ENCODE assay signal across 21 mouse cellular contexts in the genomic region with DNA sequence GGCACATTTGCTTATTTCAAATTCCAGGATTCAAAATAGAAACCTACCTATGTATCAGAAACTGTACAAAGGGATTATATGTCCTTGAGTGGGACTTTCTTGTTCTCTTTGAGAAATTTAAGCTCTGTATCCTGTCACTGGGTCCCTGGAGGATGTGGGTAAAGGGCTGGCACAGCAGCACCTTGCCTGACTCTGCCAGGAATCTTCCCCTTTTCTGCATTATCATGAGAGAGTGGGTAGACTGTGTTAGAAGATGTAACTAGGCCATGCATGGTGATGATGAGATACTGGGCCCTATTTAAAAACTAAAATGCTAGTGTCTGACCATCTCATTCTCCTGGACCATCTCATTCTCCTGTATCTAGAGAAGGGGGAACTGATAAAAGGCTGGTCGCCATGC.
DNase-seq lines count a peak whose midpoint lies in the region; ATAC-seq and TF ChIP-seq lines count a peak whose summit lies in the region.
"Had no signal": no experiment of that assay in that cellular context is flagged by ENCODE, and none has a peak within 500 bp of the region (broad histone marks: within the 10 kb centered on the region; RNA-seq: fewer than 3 reads in every experiment).

No protein-coding gene starts in this region.

- WGBS in heart, embryonic 11.5 days (ENCODE audit: insufficient replicate concordance), result 88% methylated on average over 1 of the region's 1 CpGs
- WGBS in lung, embryonic 14.5 days, result 86% methylated on average over 1 of the region's 1 CpGs

- peak; percentile 55 for DNase-seq in heart, adult 11 months
- no peak for DNase-seq in lung, embryonic 14.5 days
- no peak for DNase-seq in lung, postnatal 25 days (ENCODE audit: low spot score)
- peak; percentile 29 for DNase-seq in induced T-regulatory cell, adult 2 months (ENCODE audit: low read depth)
- DNase-seq in urinary bladder, postnatal 14 days (ENCODE audit: low spot score), result no peak
- DNase-seq in cerebellum, adult 8-10 months, result no peak
- DNase-seq: adrenal gland, postnatal 25 days; cerebellum, adult 9-11 months; gastrocnemius, postnatal 10 days; heart, adult 18-20 months; kidney, adult 2 months; left cerebral cortex, postnatal 4 days; lung, adult 18-20 months had no signal

- no peak for ATAC-seq in heart, embryonic 11.5 days (replicated peaks; ENCODE audit: insufficient number of reproducible peaks, low FRiP score, low TSS enrichment)
- no peak for ATAC-seq in lung, embryonic 14.5 days (ENCODE audit: insufficient read depth)
- ATAC-seq in common myeloid progenitor, adult 5-6 weeks (replicated peaks; ENCODE audit: low read depth, poor library complexity, severe bottlenecking), result 0 out of 2 replicates have a peak, but pooled peaks have one; percentile 39

- H3K27me3 ChIP-seq in heart, embryonic 11.5 days (ENCODE audit: control insufficient read depth, insufficient read depth, low read length), result no peaks in the 10 kb centered on the region
- H3K27me3 ChIP-seq in lung, embryonic 14.5 days (ENCODE audit: insufficient read depth, low read length), result no peaks in the 10 kb centered on the region
- H3K27me3 ChIP-seq: forebrain, embryonic 13.5 days; neural tube, embryonic 12.5 days had no signal

- no peak overlapping the region for H3K4me3 ChIP-seq in heart, embryonic 11.5 days (ENCODE audit: low read depth, low read length)
- no peak overlapping the region for H3K4me3 ChIP-seq in lung, embryonic 14.5 days (ENCODE audit: low read depth, low read length)
- H3K4me3 ChIP-seq: erythroblast, embryonic 14.5 days; forebrain, embryonic 13.5 days; midbrain, embryonic 12.5 days; neural tube, embryonic 12.5 days had no signal

- peaks cover 24% of the 10 kb centered on the region for H3K4me1 ChIP-seq in heart, embryonic 11.5 days (ENCODE audit: control insufficient read depth, insufficient read depth, low read length)
- H3K4me1 ChIP-seq in lung, embryonic 14.5 days (ENCODE audit: insufficient read depth), result peaks cover 26% of the 10 kb centered on the region

- no peaks in the 10 kb centered on the region for H3K36me3 ChIP-seq in heart, embryonic 11.5 days (ENCODE audit: control insufficient read depth, insufficient read depth, low read length)
- H3K36me3 ChIP-seq in lung, embryonic 14.5 days (ENCODE audit: insufficient read depth), result no peaks in the 10 kb centered on the region
- H3K36me3 ChIP-seq: midbrain, embryonic 12.5 days; neural tube, embryonic 12.5 days had no signal

- H3K27ac ChIP-seq in heart, embryonic 11.5 days (ENCODE audit: low read depth, low read length), result no peak overlapping the region
- H3K27ac ChIP-seq in lung, embryonic 14.5 days (ENCODE audit: low read depth), result peak overlapping the region; percentile 1; the same call in 1 of the 2 replicates
- H3K27ac ChIP-seq: forebrain, embryonic 13.5 days; kidney, postnatal 0 days; midbrain, embryonic 12.5 days; neural tube, embryonic 12.5 days had no signal

- H3K4me2 ChIP-seq in heart, embryonic 11.5 days, result no peak overlapping the region
- H3K4me2 ChIP-seq in lung, embryonic 14.5 days, result no peak overlapping the region
- H3K4me2 ChIP-seq: forebrain, embryonic 13.5 days; liver, embryonic 11.5 days; neural tube, embryonic 12.5 days had no signal

- H3K9ac ChIP-seq in heart, embryonic 11.5 days (ENCODE audit: low read depth, low read length), result no peak overlapping the region
- H3K9ac ChIP-seq in lung, embryonic 14.5 days, result no peak overlapping the region
- H3K9ac ChIP-seq: forebrain, embryonic 13.5 days; midbrain, embryonic 12.5 days; neural tube, embryonic 12.5 days had no signal

- no peaks in the 10 kb centered on the region for H3K9me3 ChIP-seq in heart, embryonic 11.5 days (replicated peaks; ENCODE audit: control insufficient read depth, low read length)
- H3K9me3 ChIP-seq in lung, embryonic 14.5 days (ENCODE audit: low read depth, low read length), result no peaks in the 10 kb centered on the region
- H3K9me3 ChIP-seq: forebrain, embryonic 13.5 days; midbrain, embryonic 12.5 days; neural tube, embryonic 12.5 days had no signal

- TF ChIP-seq CTCF in lung, embryonic 14.5 days (IDR thresholded peaks at IDR 0.05; ENCODE audit: low read depth), result no peak

Comparison
In these comparisons a context has a peak if more than half of its experiments do, and no peak if none do; other contexts are left out.
1. DNase-seq: peak in heart, adult 11 months (single experiment) and induced T-regulatory cell, adult 2 months (single experiment); none in lung, embryonic 14.5 days (single experiment), lung, postnatal 25 days (single experiment), urinary bladder, postnatal 14 days (single experiment) and cerebellum, adult 8-10 months (single experiment).